Mouse (Mus musculus): ENCODE measurements around the gene Slc30a2.
"Not testable (repeated sequence)": the region's sequence is repeated elsewhere in the genome, so short reads cannot be mapped to it uniquely, and the experiment has no call there.

Gene Slc30a2

DNA sequence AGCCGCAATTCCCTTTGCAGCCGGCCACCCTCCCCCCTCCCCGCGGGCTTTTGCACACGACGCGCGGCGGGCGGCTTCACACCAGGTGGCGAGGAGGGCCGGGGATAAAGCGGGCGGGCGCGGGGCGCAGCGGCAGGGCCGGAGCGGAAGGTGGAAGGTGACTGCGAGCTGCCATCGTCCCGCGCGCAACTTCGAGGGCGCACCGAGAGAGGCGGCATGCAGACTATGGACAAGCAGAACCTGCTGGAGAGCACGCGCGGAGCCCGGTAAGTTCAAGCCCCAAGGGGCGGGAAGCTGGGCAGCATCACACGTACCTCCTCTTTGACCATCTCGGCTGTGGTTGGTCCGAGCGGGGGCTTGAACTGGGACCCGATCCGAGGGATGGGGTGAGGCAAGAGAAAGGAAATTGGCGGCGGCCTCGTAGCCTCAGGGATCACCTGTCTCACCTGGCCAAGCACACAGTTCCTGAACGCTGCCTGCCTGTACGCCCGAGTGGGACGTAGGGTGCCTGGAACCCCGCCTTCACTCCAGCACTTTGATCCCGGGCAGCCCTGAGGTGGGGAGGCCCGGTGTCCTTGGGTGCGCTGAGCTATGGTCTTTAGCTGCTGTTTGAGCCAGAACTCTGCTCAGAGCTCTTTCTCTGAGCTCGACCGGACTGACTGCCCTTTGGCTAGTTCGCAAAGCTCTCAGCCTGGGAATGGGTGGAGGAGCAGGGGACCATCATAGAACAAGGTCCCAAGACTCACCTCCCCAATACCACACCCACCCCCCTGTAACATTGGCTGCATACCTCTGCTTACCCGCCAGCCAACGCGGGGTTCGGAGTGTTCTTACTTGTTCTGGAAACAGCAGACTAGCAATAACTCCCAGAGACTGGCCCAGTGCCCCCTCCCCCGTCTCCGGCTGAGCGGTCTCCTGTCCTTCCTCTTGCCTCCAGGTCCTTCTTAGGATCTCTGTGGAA lies at the start of gene Slc30a2:
TSS of gene Slc30a2 (plus strand) at position 111 of the 961 bp plus-strand sequence.
- no peak for DNase-seq (ENCODE audit: low read depth in 1 of 2, low spot score in 2 of 2)

DNA sequence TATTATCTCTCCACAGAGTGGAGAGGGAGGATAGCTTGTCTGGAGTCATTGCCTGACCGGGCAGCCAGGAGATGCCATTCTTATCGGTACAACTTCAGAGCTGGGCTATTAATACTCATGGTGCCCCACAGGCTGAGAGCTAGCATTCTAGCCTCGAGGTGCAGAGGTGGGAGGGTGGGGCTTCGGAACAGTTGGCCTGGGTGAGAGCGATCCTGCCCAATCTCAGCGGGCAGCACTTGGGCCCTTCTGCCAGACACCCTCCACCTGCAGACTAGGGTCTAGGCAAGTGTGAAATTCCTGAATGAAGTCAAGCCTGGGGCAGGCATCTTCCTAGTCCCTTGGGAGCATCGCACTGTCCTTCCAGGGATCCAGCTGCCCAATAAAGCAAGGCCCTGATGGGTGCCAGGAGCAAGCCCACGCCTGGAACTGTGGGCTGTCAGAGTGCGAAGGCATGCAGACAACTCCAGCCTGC lies 49.3 kb upstream of the Slc30a2 start:
- no peak for DNase-seq (ENCODE audit: low read depth in 1 of 2, low spot score in 2 of 2)

DNA sequence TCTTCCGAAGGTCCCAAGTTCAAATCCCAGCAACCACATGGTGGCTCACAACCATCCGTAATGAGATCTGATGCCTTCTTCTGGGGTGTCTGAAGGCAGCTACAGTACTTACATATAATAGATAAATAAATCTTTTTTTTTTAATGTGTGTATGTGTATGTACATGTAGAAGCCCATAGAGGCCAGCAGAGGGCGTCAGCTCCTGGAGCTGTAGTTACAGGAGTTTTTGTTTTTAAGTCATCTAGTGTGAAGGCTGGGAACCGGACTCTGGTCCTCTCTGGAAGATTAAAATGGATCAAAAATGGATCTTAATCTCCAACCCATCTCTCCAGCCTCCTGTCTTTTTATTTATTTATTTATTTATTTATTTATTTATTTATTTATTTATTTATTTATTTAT lies 46.9 kb upstream of the Slc30a2 start:
- not testable (repeated sequence) for DNase-seq (ENCODE audit: low read depth in 1 of 2, low spot score in 2 of 2)

GRCm38 (mm10) chr4:134296523-134296922 lies 46.5 kb upstream of the Slc30a2 start:
- no peak for DNase-seq (ENCODE audit: low read depth in 1 of 2, low spot score in 2 of 2)

DNA sequence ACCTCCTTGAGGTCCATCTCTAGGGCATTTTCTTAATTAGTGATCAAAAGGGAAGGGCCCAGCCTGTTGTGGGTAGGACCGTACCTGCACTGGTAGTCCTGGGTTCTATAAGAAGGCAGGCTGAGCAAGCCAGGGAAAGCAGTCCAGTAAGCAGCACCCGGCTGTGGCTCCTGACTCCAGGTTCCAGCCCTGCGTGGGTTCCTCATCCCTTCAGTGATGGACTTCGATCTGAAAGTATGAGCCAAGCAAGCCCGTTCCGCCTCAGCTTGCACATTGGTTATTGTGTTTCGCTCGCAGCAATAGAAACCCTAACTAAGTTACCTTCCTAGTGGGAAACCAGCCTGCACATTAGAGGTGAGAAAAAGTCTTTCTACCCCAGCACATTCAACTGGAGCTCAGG lies 45.6 kb upstream of the Slc30a2 start:
- DNase-seq (ENCODE audit: low read depth in 1 of 2, low spot score in 2 of 2) = no peak

- DNase-seq (ENCODE audit: low read depth in 1 of 2, low spot score in 2 of 2) = no peak
Measured at GRCm38 (mm10) chr4:134298626-134299497, 44.1 kb upstream of the Slc30a2 start.

- no peak for DNase-seq (ENCODE audit: low read depth in 1 of 2, low spot score in 2 of 2)
Measured at GRCm38 (mm10) chr4:134299498-134299810, 43.5 kb upstream of the Slc30a2 start.

DNA sequence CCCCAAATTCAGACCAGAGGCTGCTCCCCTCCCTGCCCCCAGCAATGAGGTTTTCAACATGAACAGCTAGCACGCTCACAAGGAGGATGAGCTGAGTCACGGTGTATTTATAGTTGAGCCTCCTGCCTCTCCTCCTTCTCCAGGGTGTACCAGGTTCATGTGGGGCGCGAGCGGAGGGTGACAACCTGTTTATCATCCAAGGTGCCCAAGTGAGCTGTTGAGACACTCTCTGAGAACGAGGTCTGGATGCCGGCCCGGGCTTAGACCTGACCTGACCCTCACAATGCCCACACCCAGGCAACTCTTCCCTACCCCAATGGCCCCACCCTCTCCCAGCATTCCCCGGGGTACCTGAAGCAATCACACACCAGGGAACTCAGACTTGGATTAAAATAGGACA lies 42.7 kb upstream of the Slc30a2 start:
- DNase-seq (ENCODE audit: low read depth in 1 of 2, low spot score in 2 of 2) = peak in 1 of 2 experiments; percentile 7

GRCm38 (mm10) chr4:134302084-134302483 lies 40.9 kb upstream of the Slc30a2 start:
- DNase-seq (ENCODE audit: low read depth in 1 of 2, low spot score in 2 of 2) = no peak

GRCm38 (mm10) chr4:134306963-134307362 lies 36.0 kb upstream of the Slc30a2 start:
- no peak for DNase-seq (ENCODE audit: low read depth in 1 of 2, low spot score in 2 of 2)

DNA sequence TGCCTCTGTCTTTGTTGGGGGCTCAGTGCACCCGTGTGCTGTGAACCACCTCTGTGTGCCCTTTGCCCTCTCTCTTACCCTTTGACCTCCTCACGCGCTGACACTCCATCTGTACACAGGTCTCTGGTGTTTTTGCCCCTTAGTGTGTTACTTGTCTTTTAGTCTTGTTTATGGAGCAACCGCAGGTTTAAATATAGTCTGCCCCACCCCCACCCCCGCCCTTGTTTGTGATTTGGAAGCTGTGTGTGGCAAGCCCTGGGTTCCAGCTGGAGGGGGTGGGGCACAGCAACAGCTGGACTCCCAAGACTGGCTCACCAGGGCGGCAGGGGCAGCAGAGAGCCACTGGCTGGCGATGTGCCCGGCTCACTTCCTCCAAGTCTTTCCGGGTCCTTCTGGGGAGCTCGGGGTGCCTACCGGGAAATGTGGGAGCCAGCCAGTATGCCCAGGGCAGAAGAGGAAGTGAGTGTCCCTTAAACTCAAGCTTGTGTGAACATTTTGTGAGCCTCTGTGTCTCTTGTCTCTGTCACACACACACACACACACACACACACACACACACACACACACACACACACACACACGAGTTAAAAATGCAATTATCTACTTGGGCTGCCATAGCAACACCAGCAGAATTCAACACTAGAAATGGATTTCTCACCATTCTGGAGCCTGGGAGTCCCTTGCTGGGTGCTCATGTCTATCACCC lies 35.5 kb upstream of the Slc30a2 start:
- DNase-seq (ENCODE audit: low read depth in 1 of 2, low spot score in 2 of 2) = peak; percentile 67 to 74

- DNase-seq (ENCODE audit: low read depth in 1 of 2, low spot score in 2 of 2) = no peak
Measured at GRCm38 (mm10) chr4:134310106-134310505, 32.9 kb upstream of the Slc30a2 start.

- DNase-seq (ENCODE audit: low read depth in 1 of 2, low spot score in 2 of 2) = no peak
Measured at GRCm38 (mm10) chr4:134310656-134311055, 32.3 kb upstream of the Slc30a2 start.

DNA sequence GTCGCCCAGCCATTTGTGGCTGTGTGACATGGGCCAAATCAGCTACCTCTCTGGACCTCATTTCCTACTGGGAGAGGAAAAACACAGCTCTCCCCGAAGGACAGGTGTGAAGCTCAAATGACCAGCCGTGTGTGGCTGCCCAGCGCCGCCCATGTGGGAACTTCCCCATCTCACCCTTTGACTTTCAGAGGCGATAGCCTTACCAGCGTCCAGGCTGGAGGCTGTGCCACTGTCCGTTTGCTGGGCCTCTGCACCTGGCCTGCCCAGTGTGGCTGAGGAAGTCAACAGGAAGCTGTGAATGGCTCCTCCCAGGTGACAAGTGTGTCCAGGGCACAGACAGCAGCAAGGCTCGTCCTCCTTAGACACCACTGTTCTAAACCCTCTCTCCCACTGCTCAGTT lies 31.2 kb upstream of the Slc30a2 start:
- DNase-seq (ENCODE audit: low read depth in 1 of 2, low spot score in 2 of 2) = no peak

DNA sequence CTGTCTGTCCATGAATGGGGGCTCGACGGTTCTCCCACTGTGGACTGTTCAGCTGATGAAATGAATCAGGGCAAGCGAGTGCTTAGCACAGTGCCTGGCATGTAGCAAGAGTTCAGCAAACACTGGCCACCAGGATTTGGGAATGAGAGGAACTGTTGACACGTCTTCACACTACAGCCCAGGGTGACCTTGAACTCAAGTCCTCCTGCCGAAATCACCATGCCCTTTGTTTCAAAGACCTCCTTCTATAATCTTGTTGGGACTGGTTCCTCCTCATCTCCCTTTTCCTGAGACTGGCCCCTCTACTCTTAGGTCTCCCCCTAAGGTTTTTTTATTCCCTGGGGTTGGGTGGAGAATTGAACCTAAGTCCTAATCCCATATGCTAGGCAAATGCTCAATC lies 30.6 kb upstream of the Slc30a2 start:
- DNase-seq (ENCODE audit: low read depth in 1 of 2, low spot score in 2 of 2) = no peak

DNA sequence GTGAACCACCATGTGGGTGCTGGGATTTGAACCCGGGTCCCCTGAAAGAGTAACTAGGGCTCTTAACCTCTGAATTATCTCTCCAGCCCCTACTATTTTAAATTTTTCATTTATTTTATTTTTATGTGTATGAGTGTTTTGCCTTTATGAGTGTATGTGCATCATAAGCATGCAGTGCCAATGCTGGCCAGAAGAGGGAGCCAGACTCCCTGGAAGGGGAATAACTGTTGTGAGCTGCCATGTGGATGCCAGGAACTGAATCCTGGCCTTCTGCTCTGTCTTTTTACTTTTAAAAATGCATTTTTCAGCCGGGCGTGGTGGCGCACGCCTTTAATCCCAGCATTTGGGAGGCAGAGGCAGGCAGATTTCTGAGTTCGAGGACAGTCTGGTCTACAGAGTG lies 30.1 kb upstream of the Slc30a2 start:
- DNase-seq (ENCODE audit: low read depth in 1 of 2, low spot score in 2 of 2) = no peak

DNA sequence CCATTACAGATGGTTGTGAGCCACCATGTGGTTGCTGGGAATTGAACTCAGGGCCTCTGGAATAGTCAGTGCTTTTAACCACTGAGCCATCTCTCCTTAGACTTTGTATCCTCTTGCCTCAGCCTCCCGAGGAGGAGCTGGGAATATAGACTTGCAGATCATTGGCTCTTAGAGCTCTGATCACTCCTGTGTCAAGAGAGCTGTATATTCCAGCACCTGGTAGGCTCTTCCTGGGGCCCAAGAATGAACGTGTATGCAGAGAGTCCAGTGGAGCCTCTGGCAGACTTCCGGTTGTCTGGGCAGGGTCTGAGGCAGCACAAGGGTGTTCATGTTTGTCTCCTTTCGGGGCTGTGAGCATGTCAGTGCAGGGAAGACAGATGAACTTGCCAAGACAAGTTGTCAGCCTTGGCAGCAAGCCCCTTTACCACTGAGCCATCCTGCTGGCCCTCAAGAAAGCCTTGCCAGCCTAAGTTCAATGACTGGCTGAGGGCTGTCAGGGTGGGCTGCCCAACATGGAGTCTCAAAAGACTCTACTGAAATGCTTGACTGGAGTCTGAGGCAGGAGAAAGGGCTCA lies 28.8 kb upstream of the Slc30a2 start:
- no peak for DNase-seq (ENCODE audit: low read depth in 1 of 2, low spot score in 2 of 2)

DNA sequence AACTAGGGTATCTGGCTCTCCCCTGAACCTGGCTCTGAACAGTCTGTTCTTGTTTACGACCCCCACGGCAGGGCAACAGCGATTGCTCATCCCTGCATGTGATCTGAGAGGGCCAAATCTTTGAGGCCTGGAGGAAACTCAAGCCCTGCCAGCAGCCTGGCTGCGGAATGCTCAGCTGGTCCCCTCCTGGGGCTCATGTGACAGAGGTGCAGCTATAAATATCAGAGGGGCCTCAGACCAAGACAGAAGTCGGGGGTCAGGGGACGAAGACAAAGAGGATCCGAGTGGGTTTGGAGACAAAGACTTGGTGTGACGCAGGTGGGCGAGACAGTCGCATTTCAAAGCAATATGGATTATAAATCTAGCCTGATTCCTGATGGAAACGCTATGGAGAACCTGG lies 28.1 kb upstream of the Slc30a2 start, which contains the start of gene Trim63:
TSS of gene Trim63 (plus strand) at position 245 of the 400 bp plus-strand sequence.
- no peak for DNase-seq (ENCODE audit: low read depth in 1 of 2, low spot score in 2 of 2)

DNA sequence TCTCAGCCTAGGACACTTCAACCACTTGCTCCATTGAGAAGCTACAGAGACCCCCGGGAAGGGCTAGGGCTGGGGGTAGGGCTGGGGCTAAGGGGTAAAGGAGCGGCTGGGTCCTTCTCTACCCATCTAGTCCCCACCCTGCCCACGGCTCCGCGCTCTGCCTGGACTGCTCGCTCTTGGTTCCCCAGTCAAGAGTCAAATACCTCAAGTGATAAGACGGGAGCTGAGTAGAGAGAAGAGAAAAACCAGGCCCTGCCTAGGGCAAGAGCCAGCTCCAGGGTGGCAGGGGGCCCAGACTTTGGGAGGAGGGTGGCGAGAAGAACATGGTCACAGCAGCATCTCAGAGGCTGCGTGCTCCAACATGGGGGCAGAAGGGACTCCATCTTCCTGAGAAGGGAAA lies 27.5 kb upstream of the Slc30a2 start:
- DNase-seq (ENCODE audit: low read depth in 1 of 2, low spot score in 2 of 2) = no peak

- DNase-seq (ENCODE audit: low read depth in 1 of 2, low spot score in 2 of 2) = no peak
Measured at GRCm38 (mm10) chr4:134316390-134316789, 26.6 kb upstream of the Slc30a2 start.

- no peak for DNase-seq (ENCODE audit: low read depth in 1 of 2, low spot score in 2 of 2)
Measured at GRCm38 (mm10) chr4:134319074-134319473, 23.9 kb upstream of the Slc30a2 start.

Measured in monocyte, adult 2 months (primary cell).